Mouse (Mus musculus) ES-E14 (cell line): ENCODE measurements around the gene Hoxc5.

Source experiments
- CHD2 ChIP-seq: IDR thresholded peaks from 2 replicates; pipeline ENCODE4 v1.6.1; 2014; ENCODE audit warnings: mild to moderate bottlenecking, low read depth, low read length, inconsistent platforms
- HCFC1 ChIP-seq: IDR thresholded peaks from 2 replicates; pipeline ENCODE4 v1.6.1; 2012; ENCODE audit warnings: low read length, inconsistent platforms, borderline replicate concordance; ENCODE audit not compliant: insufficient read depth
- MAFK ChIP-seq: IDR thresholded peaks from 2 replicates; pipeline ENCODE4 v1.6.1; 2014; ENCODE audit warnings: mild to moderate bottlenecking, low read depth, low read length, inconsistent platforms; ENCODE audit not compliant: insufficient read depth
- ZC3H11A ChIP-seq: IDR thresholded peaks from 2 replicates; pipeline ENCODE4 v1.6.1; 2012; ENCODE audit warnings: low read depth, mild to moderate bottlenecking, inconsistent platforms, low read length, borderline replicate concordance
- ZNF384 ChIP-seq: IDR thresholded peaks from 2 replicates; pipeline ENCODE4 v1.6.1; 2012; ENCODE audit warnings: low read depth, low read length, inconsistent platforms

DNA sequence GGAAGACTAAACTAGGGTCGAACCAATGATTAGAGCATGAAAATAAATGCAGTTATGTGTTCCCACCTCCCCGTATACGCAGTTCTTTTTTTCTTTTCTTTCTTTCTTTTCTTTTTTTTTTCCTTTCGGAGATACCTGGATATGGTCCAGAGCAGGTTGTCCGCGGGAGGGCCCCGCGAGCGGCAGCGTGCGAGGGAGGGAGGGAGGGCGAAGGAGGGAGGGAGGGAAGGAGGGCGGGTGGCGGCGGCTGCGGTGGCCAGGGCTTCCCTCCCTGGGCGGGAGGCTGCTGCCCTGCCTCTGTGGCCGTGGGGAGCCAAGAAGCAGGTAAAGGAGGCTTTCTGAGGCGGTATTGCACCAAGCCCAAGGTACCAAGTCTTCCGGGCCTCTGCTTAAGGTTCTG lies 8.9 kb downstream of the Hoxc5 start, which contains the start of gene Hoxc9:
- TF ChIP-seq ZC3H11A (no peak), MAFK (no peak), CHD2 (no peak), ZNF384 (no peak), HCFC1 (0 out of 2 replicates have a peak, but pooled peaks have one; percentile 18)
